Mouse (Mus musculus) thymus, adult 18-20 months (tissue): ENCODE data around the gene Perm1.
A peak's percentile ranks its signal among the peaks of the same experiment; 100 is the strongest.

ENCODE experiments used
- DNase-seq, 2 experiments: peaks; one replicate each; pipeline ENCODE4 v3.0.0; 2022; ENCODE audit warnings: mixed read lengths in 2 of 2

Gene Perm1

GRCm38 (mm10) chr4:156215649-156216048, at the start of gene Perm1:
Perm1 (plus strand) TSS chr4:156215868.
- DNase-seq: no peak

- no peak for DNase-seq
Measured at GRCm38 (mm10) chr4:156166477-156166876, 49.2 kb upstream of the Perm1 start.

GRCm38 (mm10) chr4:156168611-156169010, 47.1 kb upstream of the Perm1 start:
- no peak for DNase-seq

GRCm38 (mm10) chr4:156169129-156169528, 46.5 kb upstream of the Perm1 start:
- DNase-seq: no peak

GRCm38 (mm10) chr4:156171828-156172227, 43.8 kb upstream of the Perm1 start:
- no peak for DNase-seq

GRCm38 (mm10) chr4:156177630-156178029, 38.0 kb upstream of the Perm1 start:
- DNase-seq: no peak

GRCm38 (mm10) chr4:156183747-156184146, 31.9 kb upstream of the Perm1 start:
- no peak for DNase-seq

- no peak for DNase-seq
Measured at GRCm38 (mm10) chr4:156184291-156184954, 31.2 kb upstream of the Perm1 start.

- DNase-seq: no peak
Measured at GRCm38 (mm10) chr4:156185456-156185949, 30.2 kb upstream of the Perm1 start.

GRCm38 (mm10) chr4:156185950-156186850, 29.5 kb upstream of the Perm1 start:
- no peak for DNase-seq

GRCm38 (mm10) chr4:156188162-156188810, 27.4 kb upstream of the Perm1 start:
- no peak for DNase-seq

- no peak for DNase-seq
Measured at GRCm38 (mm10) chr4:156188811-156189323, 26.8 kb upstream of the Perm1 start.

GRCm38 (mm10) chr4:156192421-156193199, 23.1 kb upstream of the Perm1 start:
- no peak for DNase-seq

GRCm38 (mm10) chr4:156193200-156193590, 22.5 kb upstream of the Perm1 start:
- DNase-seq: no peak

- no peak for DNase-seq
Measured at GRCm38 (mm10) chr4:156193906-156194305, 21.8 kb upstream of the Perm1 start.

- no peak for DNase-seq
Measured at GRCm38 (mm10) chr4:156194346-156194745, 21.3 kb upstream of the Perm1 start.

GRCm38 (mm10) chr4:156195927-156196870, 19.5 kb upstream of the Perm1 start:
- peak in 1 of 2 experiments; percentile 20 for DNase-seq

GRCm38 (mm10) chr4:156197131-156197828, 18.4 kb upstream of the Perm1 start, which contains the start of gene Agrn:
Agrn (minus strand) TSS chr4:156197488.
- DNase-seq: peak; percentile 36 to 44

GRCm38 (mm10) chr4:156197829-156198205, 17.9 kb upstream of the Perm1 start:
- DNase-seq: peak; percentile 52 to 64
